Mouse (Mus musculus) CH12.LX (cell line): Measurements from ENCODE around the gene Phf12. TPM values are rescaled to one million over a fixed set of nuclear protein-coding genes. Genes with fewer than 3 reads are reported as not detected.

Source experiments
- DNase-seq: peaks from one replicate; pipeline ENCODE4 v3.0.0-alpha.2; 2013; ENCODE audit errors: extremely low read depth
- H3K27ac ChIP-seq: 2 replicates; pipeline ENCODE4 v1.5.1; 2012; ENCODE audit warnings: low read depth, mild to moderate bottlenecking, control low read depth, moderate library complexity; ENCODE audit not compliant: insufficient read depth
- H3K27me3 ChIP-seq: replicated peaks from 2 replicates; pipeline ENCODE3; 2012; ENCODE audit warnings: inconsistent platforms
- H3K36me3 ChIP-seq, 2 experiments: replicated peaks in 1 of 2; 2 replicates each; pipeline versions ENCODE3 to v1.6.1; 2012; ENCODE audit warnings: inconsistent platforms in 1 of 2, low read length in 1 of 2, mild to moderate bottlenecking in 1 of 2, mixed read lengths in 1 of 2, moderate library complexity in 1 of 2; ENCODE audit not compliant: control insufficient read depth in 1 of 2, insufficient read depth in 1 of 2
- H3K4me1 ChIP-seq, 2 experiments: 2 replicates each; pipeline ENCODE4 v1.6.1; 2012; ENCODE audit warnings: inconsistent platforms in 1 of 2, moderate library complexity in 1 of 2; ENCODE audit not compliant: insufficient read depth in 2 of 2, control insufficient read depth in 1 of 2
- H3K4me2 ChIP-seq: 2 replicates; pipeline ENCODE4 v1.6.1; 2012; ENCODE audit warnings: low read depth, mild to moderate bottlenecking, control low read depth; ENCODE audit not compliant: poor library complexity, insufficient read depth, severe bottlenecking
- H3K4me3 ChIP-seq, 3 experiments: fragments of 150-350 bp in 1 of 3; sonication (generic) in 1 of 3; replicated peaks in 1 of 3; 2 replicates each; pipeline versions ENCODE3 to v1.5.1; 2011 to 2012; ENCODE audit warnings: low read depth in 2 of 3, low read length in 2 of 3, mild to moderate bottlenecking in 2 of 3, moderate library complexity in 2 of 3, control low read depth in 1 of 3, improper control_type of control experiment in 1 of 3, inconsistent platforms in 1 of 3, mixed read lengths in 1 of 3; ENCODE audit not compliant: poor library complexity in 1 of 3
- H3K79me2 ChIP-seq: replicated peaks from 2 replicates; pipeline ENCODE4 v1.6.1; 2012; ENCODE audit warnings: mild to moderate bottlenecking, moderate library complexity; ENCODE audit not compliant: control insufficient read depth, poor library complexity, insufficient read depth, severe bottlenecking; ENCODE audit errors: extremely low read depth
- H3K9ac ChIP-seq: 2 replicates; pipeline ENCODE4 v1.6.1; 2012; ENCODE audit warnings: low read depth, mild to moderate bottlenecking, control low read depth, moderate library complexity; ENCODE audit not compliant: insufficient read depth
- H3K9me3 ChIP-seq: replicated peaks from 2 replicates; pipeline ENCODE3; 2012; ENCODE audit warnings: low read length, inconsistent platforms, mixed read lengths
- BHLHE40 ChIP-seq: IDR thresholded peaks from 2 replicates; pipeline ENCODE4 v1.6.1; 2011; ENCODE audit warnings: mild to moderate bottlenecking, low read depth, low read length, improper control_type of control experiment
- CHD1 ChIP-seq: IDR thresholded peaks from 2 replicates; pipeline ENCODE4 v1.6.1; 2012; ENCODE audit warnings: low read depth, low read length, improper control_type of control experiment, inconsistent platforms
- CHD2 ChIP-seq: IDR thresholded peaks from 2 replicates; pipeline ENCODE4 v1.6.1; 2011; ENCODE audit warnings: low read length, improper control_type of control experiment
- E2F4 ChIP-seq: IDR thresholded peaks from 2 replicates; pipeline ENCODE4 v1.6.1; 2011; ENCODE audit warnings: low read depth, low read length, improper control_type of control experiment; ENCODE audit not compliant: insufficient replicate concordance
- EP300 ChIP-seq: IDR thresholded peaks from 2 replicates; pipeline ENCODE4 v1.6.1; 2011; ENCODE audit warnings: low read length, improper control_type of control experiment
- JUN ChIP-seq: IDR thresholded peaks from 2 replicates; pipeline ENCODE4 v1.6.1; 2011; ENCODE audit warnings: low read depth, mild to moderate bottlenecking, low read length, improper control_type of control experiment, moderate library complexity; ENCODE audit not compliant: insufficient read depth
- JUND ChIP-seq: conservative IDR thresholded peaks from 2 replicates; pipeline ENCODE4 v1.6.1; 2011; ENCODE audit warnings: low read depth, low read length, improper control_type of control experiment
- KAT2A ChIP-seq: IDR thresholded peaks from 2 replicates; pipeline ENCODE4 v1.6.1; 2012; ENCODE audit warnings: low read length, improper control_type of control experiment, inconsistent platforms; ENCODE audit not compliant: insufficient replicate concordance
- MAZ ChIP-seq: IDR thresholded peaks from 2 replicates; pipeline ENCODE4 v1.6.1; 2012; ENCODE audit warnings: low read depth, mild to moderate bottlenecking, inconsistent platforms, low read length, improper control_type of control experiment, moderate library complexity
- MEF2A ChIP-seq: IDR thresholded peaks from 2 replicates; pipeline ENCODE4 v1.6.1; 2014; ENCODE audit warnings: low read depth, mild to moderate bottlenecking, inconsistent platforms, low read length, improper control_type of control experiment, borderline replicate concordance
- NELFE ChIP-seq: IDR thresholded peaks from 2 replicates; pipeline ENCODE4 v1.6.1; 2011; ENCODE audit warnings: low read depth, low read length, improper control_type of control experiment
- PAX5 ChIP-seq: IDR thresholded peaks from 2 replicates; pipeline ENCODE4 v1.6.1; 2012; ENCODE audit warnings: low read length, inconsistent platforms, mixed read lengths
- POLR2A ChIP-seq: IDR thresholded peaks from 2 replicates; pipeline ENCODE4 v1.6.1; 2011; ENCODE audit warnings: low read depth, mild to moderate bottlenecking, improper control_type of control experiment, low read length
- POLR2AphosphoS2 ChIP-seq: IDR thresholded peaks from 2 replicates; pipeline ENCODE4 v1.6.1; 2011; ENCODE audit warnings: low read depth, low read length, improper control_type of control experiment
- RCOR1 ChIP-seq: conservative IDR thresholded peaks from 2 replicates; pipeline ENCODE4 v1.6.1; 2012; ENCODE audit warnings: low read depth, mild to moderate bottlenecking, inconsistent platforms, low read length, improper control_type of control experiment
- SMC3 ChIP-seq: IDR thresholded peaks from 2 replicates; pipeline ENCODE4 v1.6.1; 2011; ENCODE audit warnings: low read depth, low read length, improper control_type of control experiment
- TBP ChIP-seq: conservative IDR thresholded peaks from 2 replicates; pipeline ENCODE4 v1.6.1; 2011; ENCODE audit warnings: low read depth, low read length, improper control_type of control experiment
- TCF12 ChIP-seq: IDR thresholded peaks from 2 replicates; pipeline ENCODE4 v1.6.1; 2014; ENCODE audit warnings: low read depth, mild to moderate bottlenecking, inconsistent platforms, low read length, improper control_type of control experiment
- UBTF ChIP-seq: IDR thresholded peaks from 2 replicates; pipeline ENCODE4 v1.6.1; 2012; ENCODE audit warnings: low read depth, mild to moderate bottlenecking, inconsistent platforms, low read length, improper control_type of control experiment, moderate library complexity
- USF1 ChIP-seq: IDR thresholded peaks from 2 replicates; pipeline ENCODE4 v1.6.1; 2014; ENCODE audit warnings: low read depth, mild to moderate bottlenecking, inconsistent platforms, low read length, improper control_type of control experiment
- ZC3H11A ChIP-seq: IDR thresholded peaks from 2 replicates; pipeline ENCODE4 v1.6.1; 2012; ENCODE audit warnings: low read depth, mild to moderate bottlenecking, inconsistent platforms, low read length, improper control_type of control experiment
- ZKSCAN1 ChIP-seq: IDR thresholded peaks from 2 replicates; pipeline ENCODE4 v1.6.1; 2012; ENCODE audit warnings: low read depth, inconsistent platforms, low read length, improper control_type of control experiment, borderline replicate concordance
- ZMIZ1 ChIP-seq: IDR thresholded peaks from 2 replicates; pipeline ENCODE4 v1.6.1; 2012; ENCODE audit warnings: low read depth, mild to moderate bottlenecking, inconsistent platforms, low read length, improper control_type of control experiment
- ZNF384 ChIP-seq: IDR thresholded peaks from 2 replicates; pipeline ENCODE4 v1.6.1; 2012; ENCODE audit warnings: low read depth, low read length, improper control_type of control experiment, inconsistent platforms
- dilution Hi-C: fragments of 300-500 bp; cut with MboI; formaldehyde crosslinking; loops from 2 replicates; pipeline ENCODE4 v1.14.3; 2020; ENCODE audit warnings: low sequenced_read_pairs; ENCODE audit not compliant: extremely low pct_unique_long_range_greater_than_20kb, extremely low pct_ligation_motif_present
- in situ Hi-C: fragments of 300-500 bp; cut with MboI; formaldehyde crosslinking; loops from 3 replicates; pipeline ENCODE4 v1.14.3; 2019; ENCODE audit warnings: low sequenced_read_pairs, low pct_ligation_motif_present, low pct_unique_long_range_greater_than_20kb, mixed read lengths
- polyA plus RNA-seq: library from polyadenylated mRNA; unstranded; fragments of >175 nt; gene quantifications from 2 replicates; pipeline ENCODE4 v1.2.1, GENCODE M21; 2012; ENCODE audit warnings: low read depth; ENCODE audit not compliant: insufficient read length
- total RNA-seq, 2 experiments: library from RNA; depleted of rRNA; stranded (reverse); fragments of 300-350 nt in 1 of 2; fragments of >200 nt in 1 of 2; gene quantifications; 2 replicates each; pipeline ENCODE4 v1.2.3; 2012 to 2014

The Phf12 gene
- total and polyA plus RNA-seq, 3 experiments: 10.7 to 59.7 (median 30.5) TPM

GRCm38 (mm10) chr11:78033931-78034617 is 51.5 kb downstream of the Phf12 start:
- TF ChIP-seq JUND (no peak), MEF2A (no peak), BHLHE40 (no peak), TBP (no peak), KAT2A (no peak), TCF12 (no peak), POLR2AphosphoS2 (no peak), UBTF (no peak), E2F4 (no peak), ZNF384 (no peak), USF1 (no peak), ZC3H11A (no peak), ZKSCAN1 (no peak), CHD1 (no peak), NELFE (no peak), PAX5 (no peak)
- TF ChIP-seq, all 38 proteins: peak for 0
- Histone ChIP-seq H3K27ac (no peak overlapping the region), H3K4me3 (no peak overlapping the region), H3K9me3 (no peaks in the 10 kb centered on the region), H3K4me1 (peaks cover 15 to 57% of the 10 kb centered on the region in 2 experiments), H3K4me2 (no peak overlapping the region), H3K9ac (no peak overlapping the region), H3K27me3 (no peaks in the 10 kb centered on the region), H3K79me2 (no peaks in the 10 kb centered on the region; the same call in 1 of the 2 replicates), H3K36me3 (peaks cover 11 to 42% of the 10 kb centered on the region in 2 experiments)
- dilution Hi-C loops: no loop called here
- no peak for DNase-seq
- in situ Hi-C loops: no loop called here

- in situ Hi-C loops (no loop called here), dilution Hi-C loops (no loop called here)
- peaks cover 8 to 30% of the 10 kb centered on the region in 2 experiments for H3K4me1 ChIP-seq
- no peaks in the 10 kb centered on the region for H3K9me3 ChIP-seq
- DNase-seq: no peak
- H3K36me3 ChIP-seq: peaks cover 7 to 41% of the 10 kb centered on the region in 2 experiments
- no peaks in the 10 kb centered on the region; the same call in 1 of the 2 replicates for H3K79me2 ChIP-seq
- H3K4me3 ChIP-seq: no peak overlapping the region
- no peak overlapping the region for H3K27ac ChIP-seq
- no peak overlapping the region for H3K9ac ChIP-seq
- H3K4me2 ChIP-seq: no peak overlapping the region
- TF ChIP-seq RCOR1 (no peak), ZC3H11A (no peak), ZMIZ1 (no peak), EP300 (no peak), POLR2AphosphoS2 (no peak), TBP (no peak), JUN (no peak), SMC3 (no peak), KAT2A (no peak), MAZ (no peak), POLR2A (no peak), USF1 (no peak), CHD2 (no peak)
- H3K27me3 ChIP-seq: no peaks in the 10 kb centered on the region
Observed at GRCm38 (mm10) chr11:78036791-78037190, 54.2 kb downstream of the Phf12 start.
